Mouse (Mus musculus) olfactory bulb, adult 2 months (tissue): ENCODE measurements around the gene P4hb. TPM values are rescaled to one million over a fixed set of nuclear protein-coding genes. Genes with fewer than 3 reads are reported as not detected.

ENCODE experiments used
- H3K27ac ChIP-seq: fragments of 200-500 bp; 2 replicates; pipeline ENCODE4 v1.5.1; 2012; ENCODE audit warnings: low read depth, low read length; ENCODE audit not compliant: insufficient read depth
- H3K4me1 ChIP-seq: fragments of 200-500 bp; 2 replicates; pipeline ENCODE4 v1.6.1; 2012; ENCODE audit warnings: low read length; ENCODE audit not compliant: control insufficient read depth, insufficient read depth
- H3K4me3 ChIP-seq: fragments of 200-500 bp; 2 replicates; pipeline ENCODE4 v1.5.1; 2012; ENCODE audit warnings: mild to moderate bottlenecking, low read depth, low read length, moderate library complexity; ENCODE audit not compliant: insufficient read depth
- CTCF ChIP-seq: fragments of 200-500 bp; IDR thresholded peaks from 2 replicates; pipeline ENCODE4 v1.5.1; 2012; ENCODE audit warnings: low read depth, mild to moderate bottlenecking, low read length, moderate library complexity; ENCODE audit not compliant: insufficient read depth
- POLR2A ChIP-seq: fragments of 200-500 bp; IDR thresholded peaks from 2 replicates; pipeline ENCODE4 v1.6.1; 2012; ENCODE audit warnings: mild to moderate bottlenecking, low read depth, low read length, moderate library complexity; ENCODE audit not compliant: insufficient read depth
- WGBS: fragments of 180-500 bp; shearing (Covaris S2); methylation state at CpG from one replicate; pipeline ENCODE4 v1.1.7; 2018; 5-methylcytosine and 5-hydroxymethylcytosine counted together
- polyA plus RNA-seq: library from polyadenylated mRNA; stranded (reverse); fragments of >200 nt; gene quantifications from 2 replicates; pipeline ENCODE4 v1.2.4, GENCODE M21; 2012; ENCODE audit warnings: low replicate concordance; ENCODE audit not compliant: missing spikeins, insufficient read depth, insufficient read length

P4hb gene
- polyA plus RNA-seq, 1 experiment = 309 TPM

- 79% methylated on average over 8 of the region's 8 CpGs for WGBS
- Histone ChIP-seq H3K4me1 (peaks cover 26% of the 10 kb centered on the region), H3K4me3 (no peak overlapping the region), H3K27ac (no peak overlapping the region)
- no peak for TF ChIP-seq POLR2A
- no peak for TF ChIP-seq CTCF
Observed at GRCm38 (mm10) chr11:120613976-120614375, 40.9 kb upstream of the P4hb start.

GRCm38 (mm10) chr11:120613481-120613972 is 40.5 kb upstream of the P4hb start:
- H3K27ac ChIP-seq = no peak overlapping the region
- WGBS = 83% methylated on average over 10 of the region's 10 CpGs
- peaks cover 30% of the 10 kb centered on the region for H3K4me1 ChIP-seq
- TF ChIP-seq POLR2A = no peak
- TF ChIP-seq CTCF = no peak
- H3K4me3 ChIP-seq = no peak overlapping the region

GRCm38 (mm10) chr11:120612763-120613162 is 39.7 kb upstream of the P4hb start:
- H3K27ac ChIP-seq = no peak overlapping the region

GRCm38 (mm10) chr11:120610477-120611046 is 37.5 kb upstream of the P4hb start:
- Histone ChIP-seq H3K4me1 (peaks cover 22% of the 10 kb centered on the region), H3K27ac (no peak overlapping the region), H3K4me3 (no peak overlapping the region)
- WGBS = 71% methylated on average over 9 of the region's 9 CpGs
- no peak for TF ChIP-seq CTCF
- TF ChIP-seq POLR2A = no peak

More at GRCm38 (mm10) chr11:120612763-120613162, 39.7 kb upstream of the P4hb start:
- Histone ChIP-seq H3K4me1 (peaks cover 33% of the 10 kb centered on the region), H3K4me3 (no peak overlapping the region)
- peak; percentile 45 for TF ChIP-seq CTCF
- TF ChIP-seq POLR2A = no peak
- WGBS = 33% methylated on average over 6 of the region's 6 CpGs

- Histone ChIP-seq H3K27ac (no peak overlapping the region), H3K4me3 (no peak overlapping the region), H3K4me1 (peaks cover 18% of the 10 kb centered on the region)
- 35% methylated on average over 8 of the region's 8 CpGs for WGBS
- TF ChIP-seq POLR2A (no peak), CTCF (no peak)
Observed at GRCm38 (mm10) chr11:120609250-120609649, 36.2 kb upstream of the P4hb start.

- H3K4me1 ChIP-seq = peaks cover 18% of the 10 kb centered on the region
- no peak within 1 kb of the TSS for H3K27ac ChIP-seq
- no peak within 1 kb of the TSS for H3K4me3 ChIP-seq
- WGBS = 14% methylated on average over 45 of the region's 45 CpGs
- TF ChIP-seq POLR2A (no peak), CTCF (no peak)
Observed at GRCm38 (mm10) chr11:120608241-120609034, 35.4 kb upstream of the P4hb start, which contains the start of gene Npb. Npb (plus strand) TSS chr11:120608477.

GRCm38 (mm10) chr11:120606764-120607163 is 33.7 kb upstream of the P4hb start:
- Histone ChIP-seq H3K4me1 (peaks cover 18% of the 10 kb centered on the region), H3K27ac (no peak overlapping the region), H3K4me3 (no peak overlapping the region)
- no peak for TF ChIP-seq CTCF
- no peak for TF ChIP-seq POLR2A
- 77% methylated on average over 4 of the region's 4 CpGs for WGBS

- WGBS = 74% methylated on average over 7 of the region's 7 CpGs
- TF ChIP-seq CTCF (no peak), POLR2A (no peak)
- Histone ChIP-seq H3K4me1 (peaks cover 18% of the 10 kb centered on the region), H3K27ac (no peak overlapping the region), H3K4me3 (no peak overlapping the region)
Observed at GRCm38 (mm10) chr11:120605667-120606066, 32.6 kb upstream of the P4hb start.

- Histone ChIP-seq H3K4me3 (no peak overlapping the region), H3K4me1 (peaks cover 15% of the 10 kb centered on the region), H3K27ac (no peak overlapping the region)
- TF ChIP-seq POLR2A = no peak
- no peak for TF ChIP-seq CTCF
- 84% methylated on average over 2 of the region's 2 CpGs for WGBS
Observed at GRCm38 (mm10) chr11:120603545-120603944, 30.5 kb upstream of the P4hb start.
